Mouse (Mus musculus): ENCODE data around the gene Cdc42ep3. TPM values are rescaled to one million over a fixed set of nuclear protein-coding genes. Genes with fewer than 3 reads are reported as not detected.

The Cdc42ep3 gene
- total RNA-seq, 4 experiments from 2014 or later, result 9.0 to 16.0 (median 11.8) TPM

- no peak for DNase-seq
Observed at GRCm38 (mm10) chr17:79343334-79343946, 11.5 kb downstream of the Cdc42ep3 start.

- DNase-seq, result no peak
Observed at GRCm38 (mm10) chr17:79342639-79343333, 12.1 kb downstream of the Cdc42ep3 start.

DNA sequence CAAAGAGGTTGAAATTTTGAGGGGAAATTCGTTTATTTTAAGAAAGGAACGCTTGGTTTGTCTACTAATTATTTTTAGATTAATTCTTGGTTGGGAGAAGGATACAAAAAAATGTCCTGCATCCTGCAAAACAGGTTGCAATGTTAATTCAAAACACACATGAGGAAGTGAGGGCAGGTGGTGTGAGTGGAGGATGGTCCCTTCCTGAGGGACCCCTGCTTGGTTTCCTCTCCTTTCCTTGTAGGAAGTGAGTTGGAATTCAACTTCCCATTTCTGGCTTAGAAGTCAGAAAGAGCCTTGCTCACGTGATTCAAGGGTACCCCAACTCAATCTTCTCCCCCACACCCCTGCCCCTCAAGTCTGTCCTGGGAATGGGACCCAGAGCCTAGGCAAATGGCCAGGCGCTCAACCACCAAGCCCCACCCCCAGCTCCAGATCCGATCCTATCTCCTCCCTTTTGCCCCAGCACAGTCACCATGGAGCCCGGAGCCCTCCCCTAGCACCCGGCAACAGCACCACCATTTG is 12.9 kb downstream of the Cdc42ep3 start:
- no peak for DNase-seq

DNA sequence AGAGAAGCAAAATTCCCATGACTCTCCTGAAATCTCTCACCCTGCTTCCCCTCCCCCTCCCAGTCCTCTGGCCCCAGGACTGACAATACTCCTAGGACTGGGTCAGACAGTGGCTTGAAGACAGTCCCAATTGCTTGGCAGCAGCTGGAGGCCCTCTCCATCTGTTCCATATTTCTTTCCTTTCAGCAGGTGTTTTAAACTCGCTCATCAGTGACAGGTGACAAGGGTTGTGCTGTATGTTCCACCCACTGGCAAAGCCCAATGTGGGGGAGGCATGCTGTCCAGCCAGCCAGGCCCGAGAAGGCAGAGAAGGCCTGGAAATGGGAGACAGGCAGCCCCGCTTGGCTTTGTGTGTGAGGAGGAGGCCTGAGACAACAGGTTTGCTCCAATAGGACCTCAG is 17.4 kb downstream of the Cdc42ep3 start:
- no peak for DNase-seq

- DNase-seq, result no peak
Observed at GRCm38 (mm10) chr17:79334701-79335100, 20.2 kb downstream of the Cdc42ep3 start.

GRCm38 (mm10) chr17:79333650-79334049 is 21.2 kb downstream of the Cdc42ep3 start:
- DNase-seq, result no peak

DNA sequence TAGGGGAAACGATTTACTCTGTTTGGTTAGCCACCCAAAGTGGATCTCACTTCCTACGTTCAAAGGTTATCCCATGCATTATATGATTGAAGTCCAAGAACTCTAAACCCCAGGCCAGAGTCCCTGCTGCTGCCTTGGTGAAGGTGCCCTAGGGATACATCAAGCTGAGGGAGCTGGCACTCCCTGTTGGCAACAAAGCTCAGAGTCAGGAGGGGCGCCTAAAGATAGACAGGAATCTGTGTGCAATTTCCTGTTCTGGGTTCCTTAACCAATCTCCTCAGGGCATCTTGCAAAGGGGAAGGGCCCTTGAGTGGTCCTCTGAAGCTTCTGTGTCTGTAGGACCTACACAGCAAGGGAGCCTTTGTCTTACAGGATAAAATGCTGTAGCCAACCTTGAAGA is 22.0 kb downstream of the Cdc42ep3 start:
- DNase-seq, result no peak

GRCm38 (mm10) chr17:79330397-79330796 is 24.5 kb downstream of the Cdc42ep3 start:
- no peak for DNase-seq

DNA sequence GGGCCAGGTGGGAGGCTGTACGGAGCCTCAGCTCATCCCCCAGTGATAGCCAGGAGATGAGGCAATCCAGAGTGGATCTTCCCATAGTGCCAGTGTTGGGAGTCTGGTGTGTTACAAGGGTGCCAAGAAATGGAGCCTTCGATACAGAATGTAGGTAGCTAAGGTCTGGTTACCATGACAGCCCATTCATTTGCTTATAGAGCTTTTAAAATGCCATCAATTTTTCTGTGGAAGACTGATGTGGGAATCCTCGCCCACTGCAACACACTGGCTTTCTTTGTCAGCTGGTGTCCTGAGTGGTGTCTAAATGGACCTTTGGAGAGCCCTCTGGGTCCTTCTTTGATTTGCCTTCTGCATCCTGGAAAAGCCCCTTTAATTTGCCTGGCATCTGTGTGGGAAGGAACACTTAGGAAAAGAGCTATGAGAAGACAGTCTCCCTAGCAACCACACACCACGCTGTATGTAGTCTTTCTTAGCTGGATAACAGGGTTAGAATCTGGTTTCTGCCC is 28.0 kb downstream of the Cdc42ep3 start:
- DNase-seq, result no peak

DNA sequence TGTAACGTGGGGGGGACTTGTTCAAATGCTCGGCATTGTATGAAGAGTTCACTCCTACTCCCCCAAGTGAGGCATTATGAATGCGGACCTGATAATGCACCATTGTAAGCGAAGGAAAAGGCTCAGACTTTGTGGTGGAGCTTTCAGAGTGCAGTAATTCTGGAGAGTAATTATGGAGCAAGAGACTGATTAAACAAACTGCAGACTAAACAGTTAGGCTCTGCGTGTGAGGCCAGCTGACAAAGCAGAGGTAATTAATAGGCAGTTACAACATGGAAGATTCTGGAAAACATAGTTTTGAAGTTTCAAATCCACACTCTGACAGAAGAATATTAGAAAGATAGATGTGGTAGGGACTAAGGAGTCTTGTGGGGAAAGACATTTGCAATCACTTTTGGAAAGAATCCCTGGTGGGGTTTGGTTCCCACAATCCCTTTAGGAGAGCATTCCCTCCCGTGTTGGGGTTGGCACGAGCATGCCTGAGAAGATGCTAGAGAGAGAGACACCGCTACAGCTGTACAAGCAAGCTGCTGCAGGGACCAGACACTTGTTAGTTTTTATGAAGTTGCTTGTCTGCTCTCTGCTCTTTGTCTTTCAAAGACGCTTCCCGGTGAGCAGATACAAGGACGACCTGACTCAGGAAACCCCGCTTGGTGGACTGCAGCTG is 37.7 kb downstream of the Cdc42ep3 start:
- no peak for DNase-seq

DNA sequence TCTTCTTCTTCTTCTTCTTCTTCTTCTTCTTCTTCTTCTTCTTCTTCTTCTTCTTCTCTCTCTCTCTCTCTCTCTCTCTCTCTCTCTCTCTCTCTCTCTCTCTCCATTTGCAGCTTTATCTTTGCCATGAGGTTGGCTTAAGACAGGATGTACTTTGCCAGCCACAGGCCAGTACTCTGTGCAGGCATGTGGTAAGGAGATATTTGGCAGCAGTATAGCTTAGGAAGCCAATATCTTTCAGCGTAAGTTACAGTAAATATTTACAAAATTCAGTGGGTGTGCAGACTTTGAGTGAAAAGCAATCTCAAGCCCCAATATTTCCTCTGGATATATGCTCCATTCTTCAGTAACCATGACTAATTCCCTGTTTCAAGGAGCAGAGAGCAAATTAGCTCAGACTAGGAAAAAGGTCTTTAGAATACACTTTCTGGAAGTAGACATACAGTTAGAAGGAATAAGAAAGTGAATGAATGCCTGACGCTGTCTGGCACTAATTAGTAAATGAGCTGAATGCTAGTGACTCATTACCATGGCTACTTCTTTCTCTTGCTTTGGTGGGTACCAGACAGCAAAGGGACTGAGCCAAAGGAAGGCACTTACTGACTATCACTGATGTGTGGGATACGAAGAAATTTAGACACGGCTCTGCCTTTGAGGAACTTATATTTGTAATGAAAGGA is 39.3 kb downstream of the Cdc42ep3 start:
- DNase-seq, result no peak

DNA sequence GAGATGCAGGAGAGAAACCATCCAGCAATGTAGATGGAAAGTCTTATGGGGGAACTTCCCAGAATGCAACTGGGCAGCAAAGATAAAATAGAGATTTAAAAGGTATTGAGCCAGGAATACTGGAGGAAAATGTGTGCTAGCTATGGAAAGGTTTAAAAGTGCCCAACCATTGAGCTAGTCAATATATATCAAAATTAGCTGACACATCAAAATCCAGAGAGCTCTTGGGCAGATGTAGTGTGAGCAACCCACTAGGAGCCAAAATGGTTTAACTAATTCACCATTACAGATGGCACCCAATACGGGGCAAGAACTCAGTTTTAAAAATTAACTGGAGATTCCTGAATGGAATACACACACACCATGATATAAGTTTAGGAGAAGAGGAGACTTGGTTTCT is 44.4 kb downstream of the Cdc42ep3 start:
- DNase-seq, result no peak

- DNase-seq, result no peak
Observed at GRCm38 (mm10) chr17:79309506-79309905, 45.4 kb downstream of the Cdc42ep3 start.

GRCm38 (mm10) chr17:79305644-79306043 is 49.2 kb downstream of the Cdc42ep3 start:
- DNase-seq, result no peak

- DNase-seq, result no peak
Observed at GRCm38 (mm10) chr17:79303744-79304497, 51.0 kb downstream of the Cdc42ep3 start.

DNA sequence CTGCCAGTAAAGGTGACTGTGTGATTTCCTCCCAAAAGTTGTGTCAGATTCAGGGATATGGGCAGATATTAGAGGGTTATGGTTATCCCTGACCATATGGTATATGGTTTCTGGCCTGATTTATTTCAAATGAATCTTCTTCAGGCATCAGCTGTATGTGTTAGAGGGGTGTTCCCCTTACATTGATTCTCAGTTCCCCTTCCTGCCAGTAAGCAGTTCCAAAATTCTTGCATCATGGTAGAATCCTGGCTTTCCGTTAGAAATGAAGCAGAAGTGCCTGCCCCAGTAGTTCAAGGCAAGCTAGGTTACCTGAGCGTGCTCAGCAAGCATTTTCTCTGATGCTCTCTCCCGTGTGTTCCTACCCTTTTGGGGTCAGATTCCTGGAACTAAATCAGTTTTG is 51.7 kb downstream of the Cdc42ep3 start:
- DNase-seq, result no peak

DNA sequence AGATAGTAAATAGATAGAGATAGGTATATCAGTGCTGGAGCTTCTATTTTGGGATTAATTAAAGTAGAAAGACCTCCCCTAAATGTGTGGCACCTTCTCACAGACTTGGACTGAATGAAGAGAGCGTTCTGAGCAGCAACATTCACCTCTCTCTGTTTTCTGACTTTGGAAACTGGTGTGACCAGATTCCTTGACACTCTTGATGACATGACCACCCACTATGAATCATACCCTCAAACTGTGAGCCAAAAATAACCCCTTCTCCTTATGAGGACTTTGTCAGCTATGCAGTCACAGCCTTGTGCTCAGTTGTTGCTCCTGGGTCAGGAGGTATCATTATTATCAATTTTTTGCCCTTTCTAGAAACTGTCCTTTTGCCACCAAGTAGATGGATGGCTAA is 55.0 kb downstream of the Cdc42ep3 start:
- no peak for DNase-seq

GRCm38 (mm10) chr17:79298968-79299367 is 55.9 kb downstream of the Cdc42ep3 start:
- DNase-seq, result no peak

DNA sequence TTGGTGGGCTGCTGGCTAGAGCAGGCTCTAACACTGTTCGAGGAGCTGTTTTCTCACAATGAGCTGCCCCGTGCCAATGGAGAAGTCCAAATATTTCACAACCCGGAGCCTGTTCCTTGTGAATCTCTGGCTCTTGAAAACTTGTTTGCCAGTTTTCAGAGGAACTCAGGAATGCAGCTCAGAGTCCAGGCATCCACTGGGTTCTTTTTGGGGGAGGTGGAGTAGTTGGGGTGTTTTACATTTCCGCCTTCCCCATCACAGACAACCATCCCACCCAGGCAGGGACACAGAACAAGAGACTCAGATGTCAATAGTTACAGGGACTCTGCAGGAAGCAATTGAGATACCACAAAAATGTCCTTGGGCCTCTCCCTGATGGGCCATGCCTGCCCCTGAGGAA is 59.0 kb downstream of the Cdc42ep3 start:
- no peak for DNase-seq

DNA sequence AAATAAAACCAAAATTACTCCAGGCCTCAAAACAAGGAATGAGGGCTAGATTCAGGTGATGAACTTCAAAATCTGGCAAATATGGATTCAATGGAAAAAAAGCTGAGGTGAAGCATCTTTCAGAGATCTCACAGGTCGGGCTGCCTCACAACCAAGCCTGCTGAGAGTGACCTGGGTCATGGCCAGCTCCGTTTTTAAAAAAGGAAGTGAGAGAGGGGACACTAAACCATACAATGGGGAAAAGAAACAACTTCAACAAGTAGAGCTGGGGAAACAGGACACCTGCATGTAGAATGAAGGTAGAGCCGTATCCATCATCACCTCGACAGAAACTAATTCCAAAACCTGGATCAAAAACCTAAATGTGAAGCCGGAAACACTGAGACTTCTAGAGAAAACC is 63.2 kb downstream of the Cdc42ep3 start:
- DNase-seq, result no peak

DNA sequence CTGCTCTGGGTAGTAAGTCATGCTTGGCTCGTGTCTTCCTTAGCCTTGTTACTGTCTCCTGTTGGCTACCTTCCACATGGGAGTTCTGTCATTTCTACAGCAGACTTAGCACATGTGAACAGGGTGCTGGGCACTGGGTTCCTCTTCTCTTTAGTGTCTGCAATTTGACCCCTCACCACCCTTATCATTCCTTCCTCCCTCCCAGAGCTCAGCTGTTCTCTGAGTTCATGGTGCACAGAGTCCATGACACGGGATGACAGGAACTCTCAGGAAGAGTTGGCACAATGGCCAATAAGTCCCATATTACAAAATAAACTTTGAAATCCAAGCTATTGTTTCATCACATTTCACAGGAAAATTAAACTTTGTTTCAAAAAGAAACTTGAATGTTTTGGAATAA is 64.2 kb downstream of the Cdc42ep3 start:
- no peak for DNase-seq

- DNase-seq, result no peak
Observed at GRCm38 (mm10) chr17:79287302-79287701, 67.6 kb downstream of the Cdc42ep3 start.
